Mouse (Mus musculus): ENCODE measurements at regions not wholly inside any gene's neighbourhood (a gene's known extent, or its start where the extent isn't known, plus 50 kb on each side); places are given as distances from the start of the nearest gene placed in this dataset.

DNA sequence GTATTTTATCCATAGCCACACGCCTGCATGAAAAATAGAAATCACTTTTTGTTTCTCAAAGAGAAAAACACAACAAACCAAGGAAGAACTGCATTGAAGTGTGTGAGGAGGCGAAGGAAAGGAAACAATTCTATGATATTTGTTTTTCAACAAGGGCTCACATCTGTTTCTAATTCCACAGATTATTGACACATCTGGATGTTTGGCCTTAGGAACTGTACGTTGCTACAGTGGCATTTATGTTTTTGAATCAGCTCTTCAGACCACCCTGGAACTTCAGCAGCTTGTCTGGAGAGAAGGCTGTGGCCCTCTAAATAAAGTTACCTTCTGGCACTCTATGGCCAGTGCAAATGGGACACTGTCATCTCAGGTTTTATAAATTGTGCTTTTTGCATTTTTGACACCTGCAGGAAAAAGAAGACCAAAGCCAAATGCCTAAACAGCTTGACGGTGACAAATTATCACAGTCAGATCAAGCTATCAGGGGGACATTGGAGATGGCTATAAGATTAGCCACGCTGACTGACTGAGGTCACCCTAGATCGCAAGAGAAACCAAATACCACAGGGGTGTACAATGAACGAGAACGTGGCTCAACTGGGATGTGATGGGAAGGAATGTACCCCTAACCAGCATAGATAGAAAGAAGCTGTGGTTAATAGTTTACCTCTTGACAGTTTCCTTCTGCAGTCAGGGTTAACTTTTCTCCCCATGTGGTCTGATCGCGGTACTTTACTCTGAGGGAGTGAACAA lies 182.0 kb downstream of the Klf5 start:
- 66% methylated on average over 10 of the region's 10 CpGs for WGBS
- H3K9ac ChIP-seq (ENCODE audit: low read depth, low read length), result no peak overlapping the region
- H3K4me3 ChIP-seq (ENCODE audit: insufficient read depth, low read depth, low read length), result no peak overlapping the region
- TF ChIP-seq POLR2A (IDR thresholded peaks at IDR 0.05; ENCODE audit: extremely low read depth, insufficient read depth, low read length) (no peak), CTCF (IDR thresholded peaks at IDR 0.05; ENCODE audit: low read depth, low read length) (no peak)
- H3K4me1 ChIP-seq (ENCODE audit: control insufficient read depth, insufficient read depth, low read length), result no peaks in the 10 kb centered on the region
- no peaks in the 10 kb centered on the region for H3K79me2 ChIP-seq (ENCODE audit: control insufficient read depth, insufficient read depth, low read length)
- H3K36me3 ChIP-seq (ENCODE audit: control insufficient read depth, insufficient read depth, low read length), result no peaks in the 10 kb centered on the region
- DNase-seq (ENCODE audit: extremely low read depth, low read depth, low spot score), result no peak
- no peaks in the 10 kb centered on the region for H3K27me3 ChIP-seq (ENCODE audit: control insufficient read depth, insufficient read depth, low read length)
- H3K27ac ChIP-seq (replicated peaks; ENCODE audit: insufficient read depth, low read depth, low read length), result no peak overlapping the region

DNA sequence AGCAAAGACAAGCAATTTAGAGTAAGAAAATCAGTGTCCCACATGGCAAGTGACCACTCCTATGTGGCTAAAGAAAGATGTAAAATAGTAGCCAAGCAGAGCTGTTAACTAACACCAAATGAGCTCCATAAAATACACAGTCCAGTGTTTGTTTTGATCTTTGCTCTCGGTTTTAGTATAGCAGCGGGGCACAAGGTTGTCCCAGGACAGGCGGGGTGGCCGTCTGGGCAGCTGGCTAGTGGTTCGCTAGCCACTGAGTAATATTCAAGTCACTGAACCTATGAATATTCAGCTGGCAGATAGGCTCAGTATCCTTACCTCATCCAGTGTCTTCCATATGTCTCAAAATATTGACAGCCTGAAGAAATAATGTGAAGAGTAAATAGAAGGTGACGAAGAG lies 189.5 kb downstream of the Klf5 start:
- H3K36me3 ChIP-seq (ENCODE audit: control insufficient read depth, insufficient read depth, low read length), result no peaks in the 10 kb centered on the region
- WGBS, result 50% methylated on average over 6 of the region's 6 CpGs
- no peak overlapping the region for H3K27ac ChIP-seq (replicated peaks; ENCODE audit: insufficient read depth, low read depth, low read length)
- no peak overlapping the region for H3K9ac ChIP-seq (ENCODE audit: low read depth, low read length)
- H3K4me1 ChIP-seq (ENCODE audit: control insufficient read depth, insufficient read depth, low read length), result no peaks in the 10 kb centered on the region
- DNase-seq (ENCODE audit: extremely low read depth, low read depth, low spot score), result no peak
- TF ChIP-seq CTCF (IDR thresholded peaks at IDR 0.05; ENCODE audit: low read depth, low read length), result no peak
- TF ChIP-seq POLR2A (IDR thresholded peaks at IDR 0.05; ENCODE audit: extremely low read depth, insufficient read depth, low read length), result no peak
- H3K27me3 ChIP-seq (ENCODE audit: control insufficient read depth, insufficient read depth, low read length), result no peaks in the 10 kb centered on the region
- no peaks in the 10 kb centered on the region for H3K79me2 ChIP-seq (ENCODE audit: control insufficient read depth, insufficient read depth, low read length)
- no peak overlapping the region for H3K4me3 ChIP-seq (ENCODE audit: insufficient read depth, low read depth, low read length)

DNA sequence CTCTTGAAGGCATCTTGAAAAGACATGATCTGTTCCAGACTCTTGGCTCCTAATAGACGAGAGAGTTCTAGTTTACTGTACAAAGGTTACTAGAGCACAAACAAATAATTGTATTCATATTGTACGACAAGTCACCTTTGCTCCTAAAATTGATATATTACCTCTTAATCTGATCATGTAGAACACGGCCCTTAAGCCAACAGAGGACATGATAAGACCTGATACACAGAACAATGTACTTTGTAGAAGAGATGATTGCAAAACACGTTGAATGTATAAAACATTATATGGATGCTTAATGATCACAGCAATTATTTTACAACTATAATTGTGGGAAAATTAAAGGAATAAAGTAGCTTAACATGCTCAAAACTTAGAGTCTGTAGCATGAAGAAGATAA lies 194.7 kb downstream of the Klf5 start:
- Histone ChIP-seq H3K27ac (replicated peaks; ENCODE audit: insufficient read depth, low read depth, low read length) (no peak overlapping the region), H3K79me2 (ENCODE audit: control insufficient read depth, insufficient read depth, low read length) (no peaks in the 10 kb centered on the region), H3K9ac (ENCODE audit: low read depth, low read length) (no peak overlapping the region), H3K4me1 (ENCODE audit: control insufficient read depth, insufficient read depth, low read length) (no peaks in the 10 kb centered on the region), H3K36me3 (ENCODE audit: control insufficient read depth, insufficient read depth, low read length) (no peaks in the 10 kb centered on the region), H3K27me3 (ENCODE audit: control insufficient read depth, insufficient read depth, low read length) (no peaks in the 10 kb centered on the region), H3K4me3 (ENCODE audit: insufficient read depth, low read depth, low read length) (no peak overlapping the region)
- DNase-seq (ENCODE audit: extremely low read depth, low read depth, low spot score), result no peak
- no peak for TF ChIP-seq CTCF (IDR thresholded peaks at IDR 0.05; ENCODE audit: low read depth, low read length)
- no peak for TF ChIP-seq POLR2A (IDR thresholded peaks at IDR 0.05; ENCODE audit: extremely low read depth, insufficient read depth, low read length)
- 57% methylated on average over 4 of the region's 4 CpGs for WGBS

DNA sequence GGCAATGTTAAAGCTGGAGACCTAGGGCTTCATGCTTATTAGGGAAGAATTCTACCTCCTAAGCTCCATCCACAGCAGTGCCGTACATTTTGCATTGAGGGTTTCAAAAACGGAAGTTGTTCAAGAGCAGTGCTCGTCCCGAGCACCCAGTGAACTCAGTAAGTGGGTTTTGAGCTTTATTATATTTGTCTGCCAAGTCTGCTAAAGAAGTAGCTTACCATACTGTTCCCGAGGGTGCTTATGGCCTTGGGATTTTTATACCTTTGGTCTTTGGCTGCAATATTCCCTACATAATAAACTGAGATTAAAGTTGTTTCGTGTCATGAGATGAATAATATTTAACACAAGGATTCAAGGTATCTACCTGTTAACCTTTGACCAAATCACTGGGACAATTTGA lies 195.2 kb downstream of the Klf5 start:
- Histone ChIP-seq H3K4me3 (ENCODE audit: insufficient read depth, low read depth, low read length) (no peak overlapping the region), H3K79me2 (ENCODE audit: control insufficient read depth, insufficient read depth, low read length) (no peaks in the 10 kb centered on the region), H3K9ac (ENCODE audit: low read depth, low read length) (no peak overlapping the region), H3K27me3 (ENCODE audit: control insufficient read depth, insufficient read depth, low read length) (no peaks in the 10 kb centered on the region), H3K27ac (replicated peaks; ENCODE audit: insufficient read depth, low read depth, low read length) (no peak overlapping the region), H3K4me1 (ENCODE audit: control insufficient read depth, insufficient read depth, low read length) (no peaks in the 10 kb centered on the region), H3K36me3 (ENCODE audit: control insufficient read depth, insufficient read depth, low read length) (no peaks in the 10 kb centered on the region)
- 87% methylated on average over 6 of the region's 6 CpGs for WGBS
- DNase-seq (ENCODE audit: extremely low read depth, low read depth, low spot score), result no peak
- TF ChIP-seq CTCF (IDR thresholded peaks at IDR 0.05; ENCODE audit: low read depth, low read length), result no peak
- TF ChIP-seq POLR2A (IDR thresholded peaks at IDR 0.05; ENCODE audit: extremely low read depth, insufficient read depth, low read length), result no peak

DNA sequence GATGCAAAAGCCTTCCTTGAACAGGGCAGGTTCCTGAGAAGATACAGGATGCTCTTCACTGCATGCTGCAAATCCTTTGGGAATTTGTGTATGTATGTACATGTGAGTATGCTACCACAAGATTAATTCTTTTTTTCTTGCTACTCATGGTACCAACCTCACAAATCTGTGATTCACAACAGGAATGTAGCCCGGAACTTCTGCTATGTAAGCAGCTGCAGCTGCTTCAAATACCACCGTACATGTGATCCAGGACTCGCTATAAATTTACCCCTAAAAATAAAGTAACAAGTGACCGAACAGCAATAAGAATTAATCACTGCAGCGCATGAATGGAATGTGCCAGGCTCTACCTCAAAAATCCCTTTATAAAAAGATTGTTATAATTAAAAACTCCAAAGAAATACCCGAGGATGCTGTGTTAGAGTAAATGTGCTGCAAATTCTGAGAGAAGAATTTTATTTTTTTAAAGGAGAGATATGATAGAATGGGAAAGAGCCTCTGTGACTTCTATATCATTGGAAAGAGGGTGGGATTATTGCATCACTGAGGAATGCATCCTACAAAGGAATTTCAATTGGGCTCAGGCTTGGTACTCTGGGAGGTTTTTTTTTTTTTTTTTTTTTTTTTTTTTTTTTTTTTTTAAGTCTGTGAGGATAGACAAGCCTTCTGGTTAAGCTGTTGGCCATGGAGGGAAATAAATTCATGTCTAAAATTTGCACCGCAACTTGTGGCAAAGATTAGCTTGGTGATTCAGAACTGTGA lies 201.2 kb downstream of the Klf5 start:
- no peak overlapping the region for H3K27ac ChIP-seq (replicated peaks; ENCODE audit: insufficient read depth, low read depth, low read length)
- H3K4me1 ChIP-seq (ENCODE audit: control insufficient read depth, insufficient read depth, low read length), result no peaks in the 10 kb centered on the region
- TF ChIP-seq POLR2A (IDR thresholded peaks at IDR 0.05; ENCODE audit: extremely low read depth, insufficient read depth, low read length) (no peak), CTCF (IDR thresholded peaks at IDR 0.05; ENCODE audit: low read depth, low read length) (no peak)
- H3K36me3 ChIP-seq (ENCODE audit: control insufficient read depth, insufficient read depth, low read length), result no peaks in the 10 kb centered on the region
- no peaks in the 10 kb centered on the region for H3K79me2 ChIP-seq (ENCODE audit: control insufficient read depth, insufficient read depth, low read length)
- H3K27me3 ChIP-seq (ENCODE audit: control insufficient read depth, insufficient read depth, low read length), result no peaks in the 10 kb centered on the region
- H3K4me3 ChIP-seq (ENCODE audit: insufficient read depth, low read depth, low read length), result no peak overlapping the region
- 90% methylated on average over 7 of the region's 7 CpGs for WGBS
- no peak for DNase-seq (ENCODE audit: extremely low read depth, low read depth, low spot score)
- no peak overlapping the region for H3K9ac ChIP-seq (ENCODE audit: low read depth, low read length)

DNA sequence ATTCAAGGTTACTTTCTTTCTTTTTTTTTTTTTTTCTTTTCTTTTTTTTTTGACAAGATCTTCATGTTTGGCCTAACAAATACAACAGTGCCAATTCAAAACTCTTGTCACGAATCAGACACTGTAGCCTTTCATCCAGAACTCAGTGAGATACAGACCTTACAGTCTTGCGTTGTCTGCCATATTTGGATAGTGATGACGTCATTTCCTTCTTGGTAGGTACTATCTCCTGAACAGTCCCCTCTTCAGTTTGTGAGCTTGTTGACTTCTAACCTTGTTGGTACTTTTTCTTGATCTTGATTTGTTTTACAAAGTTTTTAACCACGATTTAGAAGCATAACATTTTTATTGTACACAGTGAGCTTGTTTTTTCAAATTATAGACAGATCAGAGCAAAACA lies 206.4 kb downstream of the Klf5 start:
- WGBS, result 65% methylated on average over 4 of the region's 4 CpGs
- H3K9ac ChIP-seq (ENCODE audit: low read depth, low read length), result no peak overlapping the region
- H3K27ac ChIP-seq (replicated peaks; ENCODE audit: insufficient read depth, low read depth, low read length), result no peak overlapping the region
- no peak for DNase-seq (ENCODE audit: extremely low read depth, low read depth, low spot score)
- H3K4me3 ChIP-seq (ENCODE audit: insufficient read depth, low read depth, low read length), result no peak overlapping the region
- H3K27me3 ChIP-seq (ENCODE audit: control insufficient read depth, insufficient read depth, low read length), result no peaks in the 10 kb centered on the region
- no peaks in the 10 kb centered on the region for H3K4me1 ChIP-seq (ENCODE audit: control insufficient read depth, insufficient read depth, low read length)
- H3K36me3 ChIP-seq (ENCODE audit: control insufficient read depth, insufficient read depth, low read length), result no peaks in the 10 kb centered on the region
- no peak for TF ChIP-seq POLR2A (IDR thresholded peaks at IDR 0.05; ENCODE audit: extremely low read depth, insufficient read depth, low read length)
- TF ChIP-seq CTCF (IDR thresholded peaks at IDR 0.05; ENCODE audit: low read depth, low read length), result no peak
- H3K79me2 ChIP-seq (ENCODE audit: control insufficient read depth, insufficient read depth, low read length), result no peaks in the 10 kb centered on the region
